Mouse (Mus musculus): Measurements from ENCODE around the gene Aanat.

Aanat gene

GRCm38 (mm10) chr11:116586310-116586709, at the start of gene Aanat:
Gene Aanat (plus strand): TSS chr11:116586432.
- 83% methylated on average over 5 of the region's 5 CpGs for WGBS

- 92% methylated on average over 7 of the region's 7 CpGs for WGBS
These were observed 49.5 kb upstream of the Aanat start for GRCm38 (mm10) chr11:116536685-116537084.

DNA sequence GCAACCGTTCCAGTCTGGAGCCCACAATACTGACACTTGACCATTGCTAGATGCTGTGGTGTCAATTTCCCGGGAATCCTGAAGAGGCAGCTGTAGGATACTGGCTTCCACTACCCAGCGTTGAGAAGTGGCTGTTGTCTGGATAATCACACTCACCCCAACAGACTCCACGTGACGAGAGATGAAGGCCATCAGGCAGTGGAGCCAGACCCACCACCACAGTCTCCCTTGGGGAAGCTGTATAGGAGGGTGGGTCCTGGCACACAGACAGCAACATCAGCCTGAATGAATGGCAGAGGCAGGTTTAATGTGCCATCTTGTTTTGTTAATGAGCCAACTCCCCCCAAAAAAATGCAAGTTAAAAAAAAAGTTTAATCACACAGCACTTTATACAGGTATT, 48.8 kb upstream of the Aanat start:
- WGBS, result 71% methylated on average over 5 of the region's 5 CpGs

GRCm38 (mm10) chr11:116538142-116538735, 48.0 kb upstream of the Aanat start:
- WGBS, result 86% methylated on average over 12 of the region's 12 CpGs

- WGBS, result 97% methylated on average over 11 of the region's 11 CpGs
These were observed 45.0 kb upstream of the Aanat start for GRCm38 (mm10) chr11:116541183-116541582.

GRCm38 (mm10) chr11:116543110-116543509, 43.1 kb upstream of the Aanat start:
- 70% methylated on average over 4 of the region's 4 CpGs for WGBS

GRCm38 (mm10) chr11:116547296-116548060, 38.8 kb upstream of the Aanat start:
- 53% methylated on average over 17 of the region's 17 CpGs for WGBS

GRCm38 (mm10) chr11:116548780-116549179, 37.5 kb upstream of the Aanat start:
- WGBS, result 94% methylated on average over 9 of the region's 9 CpGs

DNA sequence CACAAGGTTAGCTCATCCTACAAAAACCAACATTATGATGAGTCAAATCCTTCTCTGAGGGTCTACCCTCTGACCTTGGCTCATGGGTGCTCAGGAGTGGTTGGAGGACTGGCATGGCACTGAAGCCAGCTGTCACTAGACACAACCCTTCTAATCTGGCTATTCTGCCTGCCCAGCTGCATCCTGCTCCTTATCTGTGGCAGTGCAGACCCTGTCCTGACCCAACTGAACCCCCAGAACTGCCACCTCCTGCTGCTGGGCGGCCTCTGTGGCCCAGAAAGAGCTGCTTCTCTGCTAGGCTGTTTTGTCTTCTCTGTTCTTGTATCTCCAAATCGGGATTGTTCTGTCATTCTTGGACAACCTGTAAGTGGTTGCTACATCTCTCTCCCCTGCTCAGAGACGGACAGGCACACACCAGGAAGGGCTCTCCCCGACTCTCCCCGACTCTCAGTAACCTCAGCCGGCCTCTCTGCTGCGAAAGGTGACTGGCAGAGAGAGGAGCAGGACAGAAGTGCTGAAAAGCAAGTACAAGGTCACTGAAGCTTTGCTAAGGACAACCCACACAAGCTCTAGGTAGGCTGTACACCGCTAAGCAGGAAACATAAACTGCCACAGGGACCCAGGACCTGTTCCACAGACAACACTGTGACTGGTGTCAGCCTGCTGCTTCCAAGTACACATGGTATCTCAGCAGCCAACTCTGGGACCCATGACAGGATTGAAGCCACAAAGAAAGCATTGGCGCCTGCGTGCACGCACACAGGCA, 36.8 kb upstream of the Aanat start:
- WGBS, result 81% methylated on average over 11 of the region's 11 CpGs

DNA sequence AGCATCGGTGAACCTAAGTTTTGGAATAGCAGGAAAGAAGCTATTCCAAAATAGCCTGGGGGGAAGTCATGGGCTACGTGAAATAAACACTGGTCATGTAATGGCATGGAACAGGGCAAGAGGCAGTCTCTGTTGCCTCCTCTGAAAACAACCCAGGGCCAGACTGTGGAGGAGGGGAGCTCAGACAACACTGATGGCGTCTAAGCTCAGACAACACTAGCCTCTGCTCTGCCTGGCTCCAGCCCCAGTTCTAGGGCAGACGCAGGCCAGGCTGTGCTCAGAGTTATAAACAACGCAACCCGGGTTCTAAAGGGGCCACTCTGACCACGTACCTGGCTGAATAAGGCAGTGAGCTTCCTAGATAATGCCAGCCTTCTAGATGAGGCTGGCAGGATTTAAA, 35.5 kb upstream of the Aanat start:
- 32% methylated on average over 7 of the region's 7 CpGs for WGBS

DNA sequence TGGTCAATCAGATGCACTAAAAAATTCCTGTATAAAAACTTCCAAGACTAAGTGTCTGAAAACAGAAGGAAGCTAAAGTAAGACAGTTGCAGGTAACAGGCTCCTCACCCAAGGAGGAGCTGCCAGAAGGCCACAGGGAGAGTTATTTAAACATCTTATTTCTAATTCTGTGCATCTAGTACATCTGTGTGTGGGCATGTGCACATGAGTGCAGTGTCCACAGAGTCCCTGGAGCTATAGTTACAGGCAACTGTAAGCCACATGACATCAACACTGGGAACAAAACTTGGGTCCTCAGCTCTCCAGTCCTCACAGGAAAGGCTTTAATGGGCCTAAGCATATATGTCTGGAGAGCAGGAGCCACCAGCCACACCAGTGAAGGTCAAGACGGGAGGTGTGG, 34.0 kb upstream of the Aanat start:
- 85% methylated on average over 1 of the region's 1 CpGs for WGBS

GRCm38 (mm10) chr11:116554171-116554878, 31.9 kb upstream of the Aanat start:
- whole genome bisulfite sequencing, result 31% methylated on average over 12 of the region's 12 CpGs

DNA sequence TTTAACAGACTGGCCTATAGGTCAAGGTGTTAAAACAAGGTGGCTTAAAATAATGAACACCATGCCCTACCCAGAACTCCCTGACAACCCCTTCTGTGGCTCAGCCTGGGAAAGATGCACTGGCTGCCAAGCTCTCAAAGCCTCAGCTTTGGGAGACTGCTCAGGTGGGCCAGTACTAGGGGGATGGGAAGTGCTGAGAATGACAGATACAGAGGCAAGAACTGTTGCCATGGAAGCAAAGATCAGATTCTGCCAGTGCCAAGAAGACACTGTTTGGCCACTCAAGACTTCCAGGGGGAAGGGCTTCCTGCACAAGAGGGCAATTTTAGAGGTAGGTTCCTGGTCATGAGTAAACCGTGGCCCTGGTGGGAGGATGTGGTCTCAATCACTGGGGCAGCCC, 30.7 kb upstream of the Aanat start:
- 61% methylated on average over 1 of the region's 1 CpGs for WGBS

GRCm38 (mm10) chr11:116556308-116556707, 29.9 kb upstream of the Aanat start:
- WGBS, result 44% methylated on average over 6 of the region's 6 CpGs

DNA sequence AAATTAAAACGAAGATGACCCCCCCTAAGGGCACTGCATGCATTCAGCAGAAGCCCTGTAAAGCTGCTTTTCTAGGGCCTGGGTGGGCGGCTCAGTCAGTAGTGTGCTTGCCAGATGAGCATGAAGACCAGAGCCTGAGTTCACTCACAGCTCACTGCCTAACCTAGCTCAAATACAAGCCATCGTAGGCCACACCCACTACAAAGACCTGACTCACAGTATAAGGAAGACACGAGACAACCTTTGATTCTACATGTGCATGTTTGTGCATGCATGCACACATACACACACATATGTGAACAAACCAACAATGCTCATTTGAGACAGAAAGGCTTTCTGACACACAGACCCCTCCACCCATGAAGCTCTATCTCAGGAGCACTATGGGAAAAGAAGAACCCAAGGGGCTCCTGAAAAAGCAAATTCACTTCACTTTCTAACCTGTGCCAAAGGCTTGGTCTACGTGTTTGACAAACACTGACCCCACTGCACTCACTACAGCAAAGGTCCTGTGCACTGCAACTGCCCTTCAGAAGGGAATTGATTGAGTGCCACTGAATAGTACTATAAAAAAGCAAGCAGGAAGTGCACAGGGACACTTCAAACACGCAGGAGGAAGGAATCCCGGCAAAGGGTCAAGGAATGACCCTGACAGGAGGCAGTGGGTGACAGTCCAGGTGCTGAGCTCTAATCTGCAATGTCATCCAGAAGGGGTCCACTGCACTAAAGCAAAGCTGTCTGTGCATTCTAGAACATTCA, 20.8 kb upstream of the Aanat start:
- WGBS, result 74% methylated on average over 7 of the region's 7 CpGs

GRCm38 (mm10) chr11:116567531-116567930, 18.7 kb upstream of the Aanat start:
- WGBS, result 66% methylated on average over 8 of the region's 8 CpGs

GRCm38 (mm10) chr11:116570821-116571220, 15.4 kb upstream of the Aanat start:
- WGBS, result 59% methylated on average over 7 of the region's 7 CpGs

DNA sequence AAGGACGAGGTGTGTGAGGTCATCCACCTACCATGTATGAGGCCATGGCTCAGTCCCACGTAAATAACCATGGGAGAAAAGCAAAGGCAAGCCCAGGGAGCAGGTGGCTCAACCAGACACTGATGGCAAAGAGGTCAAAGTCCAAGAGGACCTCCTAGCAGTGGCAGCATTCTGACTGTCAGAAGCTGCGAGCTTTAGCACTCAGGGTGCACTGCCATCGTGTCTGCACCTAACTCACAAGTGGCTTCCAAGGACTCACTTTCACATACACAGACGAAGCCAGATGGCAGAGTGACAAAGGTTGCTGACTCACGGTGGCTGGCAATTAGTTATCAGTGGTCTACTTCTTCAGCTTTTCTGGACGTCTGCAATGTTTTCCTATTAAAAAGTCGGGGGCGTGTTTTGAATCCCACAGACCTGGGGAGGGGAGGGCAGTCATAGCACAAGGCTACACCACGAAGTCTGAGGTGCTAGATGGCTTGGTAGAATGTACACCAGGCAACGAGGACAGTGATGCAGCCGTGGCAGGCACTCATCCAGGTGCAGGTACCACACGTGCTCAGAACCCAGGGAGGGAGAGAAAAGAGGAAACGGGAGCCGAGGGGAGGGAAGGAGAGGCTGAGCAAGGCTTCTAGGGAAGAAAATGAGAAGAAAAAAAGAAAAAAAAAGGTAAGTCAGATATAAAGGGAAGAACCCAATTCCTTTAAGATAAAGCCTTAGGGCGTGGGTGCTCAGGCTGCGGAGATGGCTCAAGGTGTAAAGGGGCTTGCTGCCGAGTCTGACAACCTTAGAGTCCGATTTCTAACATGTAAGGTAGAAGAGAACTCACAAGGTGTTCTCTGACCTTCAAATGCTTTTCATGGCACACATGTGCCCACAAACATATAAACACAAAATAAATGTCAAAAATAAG, 14.2 kb upstream of the Aanat start:
- WGBS, result 60% methylated on average over 19 of the region's 19 CpGs

- 33% methylated on average over 12 of the region's 12 CpGs for WGBS
These were observed 13.3 kb upstream of the Aanat start for GRCm38 (mm10) chr11:116572756-116573543.

Data from cerebral cortex, adult 2 months (tissue).